Mouse (Mus musculus) hindbrain, embryonic 16.5 days (tissue): ENCODE results near the gene Sfr1. TPM values are rescaled to one million over a fixed set of nuclear protein-coding genes. Genes with fewer than 3 reads are reported as not detected.
A peak's percentile ranks its signal among the peaks of the same experiment; 100 is the strongest.

Experiments
- ATAC-seq: fragments of 200-750 bp; cut with Nextera tagmentation; 2 replicates; pipeline ENCODE4 v1.8.0; 2017; ENCODE audit warnings: moderate TSS enrichment, moderate library complexity
- H3K27ac ChIP-seq: fragments of 300-500 bp; sonication (generic); 2 replicates; pipeline ENCODE4 v1.5.1; 2014; ENCODE audit warnings: low read depth, mild to moderate bottlenecking, control low read depth, low read length, moderate library complexity
- H3K27me3 ChIP-seq: fragments of 300-500 bp; sonication (generic); replicated peaks from 2 replicates; pipeline ENCODE4 v1.6.1; 2014; ENCODE audit warnings: low read length; ENCODE audit not compliant: control insufficient read depth, insufficient read depth
- H3K36me3 ChIP-seq: fragments of 300-500 bp; sonication (generic); 2 replicates; pipeline ENCODE4 v1.6.1; 2014; ENCODE audit warnings: mild to moderate bottlenecking, low read length, moderate library complexity, mixed read lengths; ENCODE audit not compliant: control insufficient read depth, insufficient read depth
- H3K4me1 ChIP-seq: fragments of 300-500 bp; sonication (generic); 2 replicates; pipeline ENCODE4 v1.6.1; 2014; ENCODE audit warnings: low read depth, low read length; ENCODE audit not compliant: control insufficient read depth, insufficient read depth
- H3K4me2 ChIP-seq: fragments of 300-500 bp; sonication (generic); 2 replicates; pipeline ENCODE4 v1.6.1; 2014; ENCODE audit warnings: mild to moderate bottlenecking, low read length, control low read depth, moderate library complexity
- H3K4me3 ChIP-seq: fragments of 300-500 bp; sonication (generic); 2 replicates; pipeline ENCODE4 v1.5.1; 2014; ENCODE audit warnings: mild to moderate bottlenecking, low read length, control low read depth, moderate library complexity
- H3K9ac ChIP-seq: fragments of 300-500 bp; sonication (generic); 2 replicates; pipeline ENCODE4 v1.6.1; 2014; ENCODE audit warnings: low read depth, mild to moderate bottlenecking, control low read depth, low read length, moderate library complexity
- H3K9me3 ChIP-seq: fragments of 300-500 bp; sonication (generic); 2 replicates; pipeline ENCODE4 v1.6.1; 2014; ENCODE audit warnings: mild to moderate bottlenecking, low read length, moderate library complexity; ENCODE audit not compliant: control insufficient read depth
- WGBS: fragments of 180-500 bp; shearing (Covaris S2); extraction: QIAGEN DNeasy Blood & Tissue Kit; methylation state at CpG from one replicate; pipeline ENCODE4 v1.1.7; 2014; 5-methylcytosine and 5-hydroxymethylcytosine counted together
- polyA plus RNA-seq: library from polyadenylated mRNA; unstranded; fragments of >200 nt; fragmentation: Nextera tagmentation; extraction: Ambion mirVana; gene quantifications from 2 replicates; pipeline ENCODE4 v1.2.1, GENCODE M21; 2015

The Sfr1 gene
- polyA plus RNA-seq, 1 experiment from 2014 or later, result 157 TPM

DNA sequence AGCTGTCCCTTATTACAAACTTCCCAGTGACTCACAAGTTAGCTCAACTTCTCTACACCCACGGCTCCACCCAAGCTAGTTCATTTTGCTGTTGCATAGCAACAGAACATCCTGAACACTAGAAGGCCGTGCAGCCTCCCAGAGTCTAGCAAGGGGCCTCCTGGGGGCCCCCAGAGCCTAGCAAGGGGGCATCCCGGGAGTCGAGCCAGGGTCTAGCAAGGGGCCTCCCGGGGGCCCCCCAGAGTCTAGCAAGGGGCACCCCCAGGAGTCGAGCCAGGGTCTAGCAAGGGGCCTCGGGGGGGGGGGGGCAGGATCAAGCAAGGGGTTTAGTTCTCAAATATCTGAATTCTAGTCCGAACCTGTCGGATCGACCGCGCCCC is 801 bp upstream of the Sfr1 start:
- Histone ChIP-seq H3K9me3 (no peaks in the 10 kb centered on the region), H3K4me3 (peak overlapping the region; percentile 70), H3K9ac (peak overlapping the region; percentile 83), H3K36me3 (peaks cover 18% of the 10 kb centered on the region), H3K4me2 (peak overlapping the region; percentile 98), H3K4me1 (peaks cover 6% of the 10 kb centered on the region), H3K27me3 (no peaks in the 10 kb centered on the region), H3K27ac (peak overlapping the region; percentile 94)
- peak; percentile 56 for ATAC-seq
- WGBS, result 0% methylated on average over 12 of the region's 12 CpGs

DNA sequence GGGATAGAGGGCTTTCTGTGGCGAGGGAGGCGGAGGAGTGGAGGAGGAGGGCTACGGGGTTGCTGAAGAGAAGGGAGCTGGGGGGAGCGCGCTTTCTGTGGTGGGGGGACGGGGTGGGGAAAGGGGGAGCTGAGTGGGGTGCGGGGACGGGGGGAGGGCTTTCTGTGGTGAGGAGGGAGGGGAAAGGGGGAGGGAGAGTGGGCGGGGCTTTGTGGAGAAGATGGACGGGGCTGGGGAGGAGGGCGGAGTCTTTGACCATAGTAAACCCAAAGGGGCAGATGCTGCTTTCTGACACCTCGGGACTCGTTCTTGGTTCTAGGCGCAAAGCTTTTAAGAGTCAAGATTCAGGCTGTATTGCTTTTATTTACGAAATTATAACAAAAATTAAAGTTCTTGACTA is 449 bp downstream of the Sfr1 start:
- peak overlapping the region; percentile 70 for H3K4me3 ChIP-seq
- no peaks in the 10 kb centered on the region for H3K27me3 ChIP-seq
- ATAC-seq, result peak; percentile 10; the same call in 1 of the 2 replicates
- peak overlapping the region; percentile 85 for H3K9ac ChIP-seq
- WGBS, result 3% methylated on average over 15 of the region's 15 CpGs
- H3K4me1 ChIP-seq, result peaks cover 6% of the 10 kb centered on the region
- H3K36me3 ChIP-seq, result peaks cover 19% of the 10 kb centered on the region
- no peaks in the 10 kb centered on the region for H3K9me3 ChIP-seq
- peak overlapping the region; percentile 67 for H3K4me2 ChIP-seq
- H3K27ac ChIP-seq, result peak overlapping the region; percentile 95

DNA sequence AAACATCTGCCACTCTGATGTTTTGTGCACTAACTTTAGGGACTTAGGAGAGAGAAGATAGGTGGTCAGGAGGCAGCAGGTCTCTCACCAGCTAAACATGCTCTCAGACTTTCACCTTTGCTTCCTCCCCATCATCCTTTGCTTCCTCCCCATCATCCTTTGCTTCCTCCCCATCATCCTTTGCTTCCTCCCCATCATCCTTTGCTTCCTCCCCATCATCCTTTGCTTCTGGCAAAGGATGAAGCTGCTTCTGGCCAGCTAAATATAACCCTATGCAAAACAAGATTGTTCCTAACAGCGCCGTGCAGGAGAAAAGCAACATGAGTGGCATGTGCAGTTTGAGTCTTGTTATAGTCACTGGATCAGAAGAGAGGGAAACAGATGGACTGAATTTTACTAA is 15.6 kb downstream of the Sfr1 start:
- WGBS, result 93% methylated on average over 2 of the region's 2 CpGs
- no peak overlapping the region for H3K9ac ChIP-seq
- no peak overlapping the region for H3K4me3 ChIP-seq
- H3K27me3 ChIP-seq, result no peaks in the 10 kb centered on the region
- H3K27ac ChIP-seq, result no peak overlapping the region
- H3K4me1 ChIP-seq, result no peaks in the 10 kb centered on the region
- no peaks in the 10 kb centered on the region for H3K36me3 ChIP-seq
- ATAC-seq, result no peak
- no peak overlapping the region for H3K4me2 ChIP-seq
- no peaks in the 10 kb centered on the region for H3K9me3 ChIP-seq

DNA sequence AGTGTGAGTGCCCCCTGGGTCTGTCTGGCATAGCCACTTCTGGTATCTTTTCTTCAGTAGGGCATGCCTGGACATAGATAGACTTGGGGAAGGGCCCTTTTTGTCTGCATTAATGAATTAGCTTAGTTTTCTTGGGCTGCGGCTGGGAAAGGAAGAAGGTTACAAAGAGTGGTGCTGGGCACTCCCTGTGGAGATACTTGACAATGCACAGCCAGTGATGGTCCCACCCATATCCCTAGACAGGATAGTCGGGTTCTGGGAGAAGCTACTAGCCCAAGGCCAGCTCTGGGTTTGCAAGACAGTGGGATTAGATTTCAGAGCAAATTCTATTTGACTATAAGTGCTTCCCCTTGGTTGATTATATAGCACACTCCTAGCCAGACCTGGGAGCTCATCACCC is 17.5 kb downstream of the Sfr1 start:
- H3K4me1 ChIP-seq, result no peaks in the 10 kb centered on the region
- no peaks in the 10 kb centered on the region for H3K36me3 ChIP-seq
- H3K27me3 ChIP-seq, result no peaks in the 10 kb centered on the region
- no peak overlapping the region for H3K4me3 ChIP-seq
- H3K4me2 ChIP-seq, result no peak overlapping the region
- H3K9me3 ChIP-seq, result no peaks in the 10 kb centered on the region
- H3K27ac ChIP-seq, result no peak overlapping the region
- 78% methylated on average over 2 of the region's 2 CpGs for WGBS
- ATAC-seq, result no peak
- H3K9ac ChIP-seq, result no peak overlapping the region

DNA sequence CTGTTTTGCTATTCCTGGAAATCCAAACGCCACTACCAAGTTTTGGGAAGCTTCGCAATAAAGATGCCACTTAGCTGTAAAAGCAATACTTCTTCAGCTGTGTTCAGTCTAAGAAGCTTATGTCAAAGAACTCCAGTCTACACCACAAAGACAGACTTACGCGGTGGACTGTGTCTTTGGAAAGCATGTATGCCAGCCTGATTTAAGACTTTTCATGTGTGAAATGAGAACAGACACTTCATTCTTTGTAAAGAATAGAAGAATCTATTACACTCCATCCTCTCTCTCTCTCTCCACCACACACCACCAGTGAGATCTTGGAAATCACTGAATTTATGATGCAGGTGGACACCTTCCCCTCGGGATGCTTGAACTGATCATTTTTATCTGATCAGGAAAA is 18.9 kb downstream of the Sfr1 start:
- no peak overlapping the region for H3K4me3 ChIP-seq
- H3K4me1 ChIP-seq, result no peaks in the 10 kb centered on the region
- H3K9me3 ChIP-seq, result no peaks in the 10 kb centered on the region
- no peak overlapping the region for H3K9ac ChIP-seq
- H3K27me3 ChIP-seq, result no peaks in the 10 kb centered on the region
- WGBS, result 47% methylated on average over 5 of the region's 5 CpGs
- no peak for ATAC-seq
- no peaks in the 10 kb centered on the region for H3K36me3 ChIP-seq
- H3K27ac ChIP-seq, result no peak overlapping the region
- H3K4me2 ChIP-seq, result no peak overlapping the region

DNA sequence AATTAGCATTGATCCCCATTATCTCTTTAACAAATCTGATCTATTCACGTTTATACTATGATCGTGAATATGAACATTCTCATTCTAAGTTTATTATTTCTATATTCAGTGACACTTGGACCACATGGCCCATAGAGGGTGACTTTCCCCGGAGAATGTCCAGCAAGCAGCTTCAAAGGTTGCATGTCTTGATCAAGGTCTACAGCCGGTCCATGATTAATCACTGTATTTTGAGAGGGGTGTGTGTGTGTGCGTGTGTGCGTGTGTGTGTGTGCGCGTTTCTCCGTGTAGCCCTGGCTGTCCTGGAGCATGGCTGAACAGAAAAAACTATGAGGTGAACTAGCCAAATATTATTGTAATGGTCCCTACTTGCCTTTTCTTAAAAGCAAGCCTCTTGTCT is 21.0 kb downstream of the Sfr1 start:
- H3K27ac ChIP-seq, result no peak overlapping the region
- H3K4me1 ChIP-seq, result no peaks in the 10 kb centered on the region
- no peaks in the 10 kb centered on the region for H3K36me3 ChIP-seq
- no peak overlapping the region for H3K4me3 ChIP-seq
- ATAC-seq, result no peak
- H3K4me2 ChIP-seq, result no peak overlapping the region
- no peak overlapping the region for H3K9ac ChIP-seq
- no peaks in the 10 kb centered on the region for H3K27me3 ChIP-seq
- H3K9me3 ChIP-seq, result no peaks in the 10 kb centered on the region
- 94% methylated on average over 9 of the region's 9 CpGs for WGBS

DNA sequence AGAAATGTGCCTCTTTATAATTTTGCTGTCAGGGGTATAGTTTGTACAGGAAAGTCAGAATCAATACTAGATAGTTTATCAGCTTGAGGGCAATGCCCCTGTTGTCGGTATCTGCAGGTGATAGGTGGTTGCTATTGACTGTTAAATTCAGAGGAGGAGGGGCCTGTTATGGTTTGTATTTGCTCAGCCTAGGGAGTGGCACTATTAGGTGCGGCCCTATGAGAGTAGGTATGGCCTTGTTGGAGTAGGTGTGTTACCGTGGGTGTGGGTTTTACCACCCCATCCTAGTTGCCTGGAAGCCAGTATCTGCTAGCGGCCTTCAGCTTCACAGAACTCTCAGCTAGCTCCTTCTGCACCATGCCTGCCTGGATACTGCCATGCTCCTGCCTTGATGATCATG is 22.4 kb downstream of the Sfr1 start:
- H3K36me3 ChIP-seq, result no peaks in the 10 kb centered on the region
- no peaks in the 10 kb centered on the region for H3K4me1 ChIP-seq
- H3K27ac ChIP-seq, result no peak overlapping the region
- WGBS, result 93% methylated on average over 4 of the region's 4 CpGs
- no peaks in the 10 kb centered on the region for H3K9me3 ChIP-seq
- no peaks in the 10 kb centered on the region for H3K27me3 ChIP-seq
- H3K4me2 ChIP-seq, result no peak overlapping the region
- no peak overlapping the region for H3K9ac ChIP-seq
- H3K4me3 ChIP-seq, result no peak overlapping the region
- ATAC-seq, result no peak

DNA sequence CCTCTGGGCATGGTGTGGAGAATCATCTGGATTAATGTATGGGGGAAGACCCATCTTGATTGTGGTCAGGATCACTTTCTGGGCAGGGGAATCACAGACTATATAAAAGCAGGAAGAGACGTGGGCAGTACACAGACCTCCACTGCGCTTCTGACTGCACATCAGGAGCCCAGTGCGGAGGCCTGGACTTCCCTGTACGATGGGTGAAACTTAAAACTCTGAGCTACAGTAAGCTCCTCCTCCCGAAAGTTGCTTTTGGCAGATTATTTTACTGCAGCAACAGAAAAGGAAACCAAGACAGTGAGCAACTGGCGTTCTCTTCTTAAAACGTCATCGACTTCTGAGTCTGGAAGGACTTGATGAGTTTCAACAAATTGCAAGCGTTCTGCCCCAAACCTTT is 23.4 kb downstream of the Sfr1 start:
- Histone ChIP-seq H3K9me3 (no peaks in the 10 kb centered on the region), H3K4me2 (no peak overlapping the region), H3K27me3 (no peaks in the 10 kb centered on the region), H3K4me3 (no peak overlapping the region), H3K4me1 (no peaks in the 10 kb centered on the region), H3K9ac (no peak overlapping the region), H3K36me3 (no peaks in the 10 kb centered on the region), H3K27ac (no peak overlapping the region)
- no peak for ATAC-seq
- WGBS, result 93% methylated on average over 9 of the region's 9 CpGs

DNA sequence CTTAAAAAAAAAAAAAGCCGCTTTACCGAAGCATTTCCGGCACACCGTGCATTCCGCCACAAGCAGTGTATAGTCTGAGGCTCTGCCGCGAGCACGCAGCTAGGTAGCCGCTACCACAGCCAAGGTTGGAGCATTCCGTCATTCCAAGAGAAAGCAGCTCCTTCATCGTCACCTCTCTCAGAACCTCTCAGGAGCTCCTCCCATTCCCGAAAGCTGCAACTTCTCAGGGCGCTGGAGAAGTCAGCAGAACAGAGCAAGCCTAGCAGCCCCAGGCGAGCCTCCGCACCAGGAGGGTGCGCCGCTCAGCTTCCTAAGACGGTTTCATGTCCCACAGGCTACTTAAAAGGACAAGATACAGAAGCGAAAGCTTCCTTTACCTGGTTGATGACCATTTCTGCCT is 24.1 kb downstream of the Sfr1 start:
- H3K9me3 ChIP-seq, result no peaks in the 10 kb centered on the region
- ATAC-seq, result no peak
- no peak overlapping the region for H3K4me2 ChIP-seq
- no peak overlapping the region for H3K9ac ChIP-seq
- H3K27ac ChIP-seq, result no peak overlapping the region
- no peaks in the 10 kb centered on the region for H3K36me3 ChIP-seq
- no peak overlapping the region for H3K4me3 ChIP-seq
- WGBS, result 73% methylated on average over 19 of the region's 19 CpGs
- H3K4me1 ChIP-seq, result no peaks in the 10 kb centered on the region
- H3K27me3 ChIP-seq, result no peaks in the 10 kb centered on the region

DNA sequence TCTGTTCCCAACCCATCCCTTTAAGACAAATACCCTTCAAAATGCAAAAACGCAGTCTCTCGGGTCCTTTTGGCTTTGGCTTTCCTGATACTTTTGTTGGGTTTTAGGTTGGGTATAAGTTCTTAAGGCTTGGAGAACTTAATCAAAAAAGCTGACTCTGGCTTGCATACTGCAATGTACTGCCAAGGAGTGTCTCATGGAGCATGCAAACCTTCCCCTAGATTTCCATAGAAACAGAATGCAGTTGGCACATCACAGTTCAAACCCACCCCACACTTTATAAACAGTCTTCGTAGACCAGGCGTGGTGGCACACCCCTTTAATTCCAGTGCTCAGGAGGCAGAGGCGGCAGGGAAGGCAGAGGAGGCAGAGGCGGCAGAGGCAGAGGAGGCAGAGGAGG is 46.4 kb downstream of the Sfr1 start:
- ATAC-seq, result no peak
- Histone ChIP-seq H3K4me3 (no peak overlapping the region), H3K4me1 (no peaks in the 10 kb centered on the region), H3K27ac (no peak overlapping the region), H3K9ac (no peak overlapping the region), H3K4me2 (no peak overlapping the region), H3K27me3 (no peaks in the 10 kb centered on the region), H3K36me3 (no peaks in the 10 kb centered on the region), H3K9me3 (no peaks in the 10 kb centered on the region)
- WGBS, result 78% methylated on average over 6 of the region's 6 CpGs
